Mouse (Mus musculus) thymus, adult 2 months (tissue): ENCODE measurements around the gene Dlg1. TPM values are rescaled to one million over a fixed set of nuclear protein-coding genes. Genes with fewer than 3 reads are reported as not detected.

Experiments
- DNase-seq: peaks from one replicate; pipeline ENCODE4 v3.0.0; 2021
- H3K27ac ChIP-seq: fragments of 200-500 bp; 2 replicates; pipeline ENCODE4 v1.5.1; 2012; ENCODE audit warnings: low read length, control low read depth; ENCODE audit not compliant: control insufficient read depth, insufficient read depth
- H3K27me3 ChIP-seq: fragments of 200-500 bp; 2 replicates; pipeline ENCODE4 v1.6.1; 2012; ENCODE audit warnings: mild to moderate bottlenecking, low read length, moderate library complexity, mixed read lengths; ENCODE audit not compliant: control insufficient read depth, insufficient read depth
- H3K36me3 ChIP-seq: fragments of 200-500 bp; 2 replicates; pipeline ENCODE4 v1.6.1; 2012; ENCODE audit warnings: mild to moderate bottlenecking, low read length, moderate library complexity; ENCODE audit not compliant: control insufficient read depth, insufficient read depth
- H3K4me1 ChIP-seq: fragments of 200-500 bp; replicated peaks from 2 replicates; pipeline ENCODE4 v1.6.1; 2012; ENCODE audit warnings: low read length; ENCODE audit not compliant: control insufficient read depth, insufficient read depth
- H3K4me3 ChIP-seq: fragments of 200-500 bp; 2 replicates; pipeline ENCODE4 v1.5.1; 2012; ENCODE audit warnings: mild to moderate bottlenecking, low read length, control low read depth, moderate library complexity; ENCODE audit not compliant: control insufficient read depth, insufficient read depth
- CTCF ChIP-seq: fragments of 200-500 bp; IDR thresholded peaks from 2 replicates; pipeline ENCODE4 v1.5.1; 2012; ENCODE audit warnings: mild to moderate bottlenecking, control low read depth, low read length, moderate library complexity, borderline replicate concordance; ENCODE audit not compliant: control insufficient read depth, poor library complexity, insufficient read depth; ENCODE audit errors: extremely low read depth
- POLR2A ChIP-seq: fragments of 200-500 bp; IDR thresholded peaks from 2 replicates; pipeline ENCODE4 v1.6.1; 2012; ENCODE audit warnings: mild to moderate bottlenecking, low read length, control low read depth, moderate library complexity; ENCODE audit not compliant: control insufficient read depth, poor library complexity, insufficient read depth; ENCODE audit errors: extremely low read depth
- WGBS: fragments of 180-500 bp; shearing (Covaris S2); methylation state at CpG from one replicate; pipeline ENCODE4 v1.1.7; 2018; 5-methylcytosine and 5-hydroxymethylcytosine counted together
- polyA plus RNA-seq: library from polyadenylated mRNA; depleted of rRNA; stranded (reverse); fragments of >200 nt; gene quantifications from 2 replicates; pipeline ENCODE4 v1.2.3, GENCODE M21; 2012; rRNA removed

The Dlg1 gene
- polyA plus RNA-seq, result 18.9 and 20.3 TPM in 2 replicates

- DNase-seq, result peak; percentile 87
- WGBS, result under 1% methylated on average over 93 of the region's 95 CpGs
Observed at GRCm38 (mm10) chr16:31663379-31664286, at the start of gene Dlg1. Dlg1 (plus strand) TSS chr16:31663443.

DNA sequence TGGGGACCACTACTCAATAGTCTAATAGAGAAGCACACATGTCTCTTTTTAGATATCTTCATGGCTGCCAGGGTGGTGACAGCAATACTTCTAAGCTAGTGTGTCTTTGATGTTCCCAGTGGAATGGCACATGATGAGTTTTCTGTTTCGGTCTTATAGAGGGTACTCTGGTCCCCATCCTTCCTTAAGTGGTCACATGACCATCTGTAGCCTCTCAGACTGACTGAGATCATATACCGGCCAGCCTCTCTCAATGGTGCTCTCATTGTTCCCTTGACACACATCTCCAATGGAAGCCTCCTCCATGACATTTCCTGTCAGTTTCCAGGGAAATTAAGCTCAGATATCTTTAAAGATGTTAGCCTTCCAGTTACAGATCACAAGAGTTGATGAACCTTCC, 46.9 kb upstream of the Dlg1 start:
- Histone ChIP-seq H3K36me3 (no peaks in the 10 kb centered on the region), H3K4me3 (no peak overlapping the region), H3K27me3 (no peaks in the 10 kb centered on the region; the same call in 1 of the 2 replicates), H3K27ac (no peak overlapping the region), H3K4me1 (no peaks in the 10 kb centered on the region)
- TF ChIP-seq CTCF, result no peak
- no peak for TF ChIP-seq POLR2A
- no peak for DNase-seq
- 96% methylated on average over 2 of the region's 2 CpGs for WGBS

More at GRCm38 (mm10) chr16:31663379-31664286, at the start of gene Dlg1:
- H3K36me3 ChIP-seq, result peaks cover 4% of the 10 kb centered on the region
- H3K4me3 ChIP-seq, result peak within 1 kb of the TSS; percentile 88
- peak within 1 kb of the TSS; percentile 36; the same call in 1 of the 2 replicates for H3K27ac ChIP-seq
- no peaks in the 10 kb centered on the region for H3K27me3 ChIP-seq
- 0 out of 2 replicates have a peak, but pooled peaks cover 5% of the 10 kb centered on the region for H3K4me1 ChIP-seq
- peak; percentile 50; the same call in 1 of the 2 replicates for TF ChIP-seq POLR2A
- no peak for TF ChIP-seq CTCF

DNA sequence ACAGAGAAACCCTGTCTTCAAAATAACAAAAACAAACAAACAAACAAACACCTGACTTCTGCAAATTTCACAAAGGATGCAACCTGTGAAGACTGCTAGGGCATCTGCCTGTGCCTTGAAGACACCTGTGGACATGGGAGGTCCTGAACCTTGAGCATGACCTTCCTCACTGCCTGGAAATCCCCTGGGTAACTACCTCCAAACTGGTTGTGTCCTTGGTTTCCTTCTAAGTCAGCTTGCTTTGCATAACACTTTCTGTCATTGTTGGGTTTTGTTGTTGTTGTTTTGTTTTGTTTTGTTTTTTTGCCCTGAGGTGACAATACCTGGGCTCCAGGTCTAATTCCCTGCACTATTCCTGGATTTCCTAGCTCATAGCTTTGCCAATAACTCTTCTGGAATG, 46.1 kb upstream of the Dlg1 start:
- no peaks in the 10 kb centered on the region; the same call in 1 of the 2 replicates for H3K27me3 ChIP-seq
- H3K27ac ChIP-seq, result no peak overlapping the region
- TF ChIP-seq CTCF (no peak), POLR2A (no peak)
- DNase-seq, result no peak
- H3K4me3 ChIP-seq, result no peak overlapping the region
- H3K4me1 ChIP-seq, result no peaks in the 10 kb centered on the region
- no peaks in the 10 kb centered on the region for H3K36me3 ChIP-seq

DNA sequence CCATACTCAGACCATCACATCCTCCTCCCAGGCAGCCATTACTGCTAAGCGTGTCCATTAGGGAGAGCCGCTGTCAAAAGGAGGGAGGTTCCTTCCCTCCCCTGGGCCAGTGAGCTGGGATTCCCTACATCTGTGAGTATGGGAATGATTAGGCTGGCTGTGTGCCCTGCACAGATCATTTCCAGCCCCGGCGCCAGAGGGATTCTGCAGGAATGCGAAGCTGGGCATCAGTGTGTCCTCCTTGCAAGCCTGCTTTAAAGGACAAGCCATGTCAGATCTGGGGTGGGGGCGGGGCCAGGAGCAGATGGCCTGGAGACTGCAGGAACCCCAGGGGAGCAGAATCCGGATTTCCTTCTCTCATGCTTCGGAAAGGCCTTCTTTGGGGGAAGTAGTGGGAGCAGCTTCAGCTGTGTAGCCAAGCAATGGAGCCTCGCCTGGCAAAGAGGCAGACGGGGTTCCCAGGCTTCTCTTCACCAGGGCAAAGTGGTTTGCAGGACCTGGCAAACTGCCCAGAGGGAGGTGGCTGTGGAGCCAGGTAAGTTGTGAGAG, 45.3 kb upstream of the Dlg1 start:
- Histone ChIP-seq H3K36me3 (no peaks in the 10 kb centered on the region), H3K27me3 (no peaks in the 10 kb centered on the region; the same call in 1 of the 2 replicates), H3K4me1 (no peaks in the 10 kb centered on the region), H3K4me3 (no peak overlapping the region), H3K27ac (no peak overlapping the region)
- 59% methylated on average over 10 of the region's 10 CpGs for WGBS
- no peak for DNase-seq
- TF ChIP-seq POLR2A (no peak), CTCF (no peak)

- 81% methylated on average over 9 of the region's 9 CpGs for WGBS
- no peaks in the 10 kb centered on the region for H3K4me1 ChIP-seq
- H3K27ac ChIP-seq, result no peak overlapping the region
- H3K27me3 ChIP-seq, result no peaks in the 10 kb centered on the region; the same call in 1 of the 2 replicates
- H3K36me3 ChIP-seq, result no peaks in the 10 kb centered on the region
- no peak overlapping the region for H3K4me3 ChIP-seq
- DNase-seq, result no peak
- TF ChIP-seq CTCF, result no peak
- no peak for TF ChIP-seq POLR2A
Observed at GRCm38 (mm10) chr16:31618671-31619070, 44.6 kb upstream of the Dlg1 start.

DNA sequence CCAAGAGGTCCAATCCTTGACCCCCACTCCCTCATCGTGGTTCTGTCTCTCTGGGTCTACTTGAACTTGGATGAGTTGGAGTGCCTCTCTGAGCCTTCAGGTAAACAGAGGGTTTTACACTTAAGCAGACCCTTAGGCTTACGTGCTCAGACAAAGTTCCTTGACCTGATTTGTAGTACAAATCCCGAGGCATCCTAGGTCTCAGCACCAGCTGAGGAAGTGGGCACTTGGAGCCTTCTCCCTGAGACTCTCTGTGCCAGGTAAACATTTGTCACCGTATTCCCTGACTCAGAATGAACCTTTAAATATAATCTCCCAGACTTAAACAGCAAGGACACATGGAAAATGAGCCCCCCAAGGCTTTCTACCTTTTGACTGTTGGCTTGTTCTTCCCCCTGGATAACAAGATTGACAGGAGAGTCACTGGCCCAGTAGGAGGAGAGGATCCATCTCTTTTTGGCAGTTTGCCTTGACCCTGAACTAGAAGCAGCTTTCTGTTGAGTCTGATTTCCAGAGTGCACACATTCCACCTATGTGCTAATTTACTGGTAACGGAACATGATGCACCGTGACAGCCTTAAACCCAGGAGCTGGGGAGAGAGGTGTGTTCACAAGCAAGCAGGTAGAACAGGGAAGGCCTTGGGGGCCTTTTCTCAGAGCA, 43.4 kb upstream of the Dlg1 start:
- DNase-seq, result no peak
- TF ChIP-seq CTCF (no peak), POLR2A (no peak)

More for the DNA sequence above, 43.4 kb upstream of the Dlg1 start:
- Histone ChIP-seq H3K4me3 (no peak overlapping the region), H3K27me3 (no peaks in the 10 kb centered on the region), H3K27ac (no peak overlapping the region), H3K36me3 (no peaks in the 10 kb centered on the region), H3K4me1 (no peaks in the 10 kb centered on the region)
- 93% methylated on average over 6 of the region's 6 CpGs for WGBS
